Comparison of ENCODE assay signal across 8 mouse cellular contexts in the genomic region with DNA sequence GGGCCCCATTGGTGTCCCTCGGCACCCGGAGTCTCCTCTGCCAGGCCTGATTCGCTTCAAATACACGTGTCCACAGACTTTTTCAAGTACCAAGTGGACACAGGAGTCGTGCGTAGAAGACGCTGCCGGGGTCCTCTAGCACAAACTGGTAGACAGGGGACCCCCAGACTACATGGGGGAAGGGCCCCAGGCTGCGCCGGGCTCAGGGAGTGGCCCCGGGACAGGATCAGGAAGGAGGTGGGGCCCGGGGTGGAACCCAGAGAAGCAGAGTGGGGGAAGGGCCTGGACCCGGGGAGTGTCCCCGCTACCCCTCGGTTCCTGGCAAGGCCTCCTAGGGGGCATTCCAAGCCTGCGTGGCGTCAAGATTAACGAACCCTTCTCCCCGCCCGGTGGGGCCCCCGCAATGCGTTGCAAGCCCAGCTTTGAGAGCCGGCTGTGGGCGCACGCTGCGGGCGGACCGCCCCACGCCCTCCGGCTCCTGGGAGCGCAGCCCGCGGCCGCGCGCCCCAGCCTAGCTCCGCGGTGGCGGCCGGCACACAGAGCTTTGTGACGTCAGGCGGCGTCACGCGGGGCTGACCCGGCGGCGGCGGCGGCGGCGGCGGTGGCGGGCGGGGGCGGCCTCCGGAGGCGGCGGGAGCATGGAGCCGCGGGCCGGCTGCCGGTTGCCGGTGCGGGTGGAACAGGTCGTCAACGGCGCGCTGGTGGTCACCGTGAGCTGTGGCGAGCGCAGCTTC. TPM values are rescaled to one million over a fixed set of nuclear protein-coding genes. Genes with fewer than 3 reads are reported as not detected.
A peak's percentile ranks its signal among the peaks of the same experiment; 100 is the strongest.
DNase-seq lines count a peak whose midpoint lies in the region; ATAC-seq and TF ChIP-seq lines count a peak whose summit lies in the region.

Gene Pwwp2b (plus strand): TSS at position 602 of the 734 bp plus-strand sequence.

- peak within 1 kb of the TSS; percentile 68 for H3K4me3 ChIP-seq in embryonic facial prominence, embryonic 15.5 days (replicated peaks)
- peak within 1 kb of the TSS; percentile 65 for H3K4me3 ChIP-seq in heart, embryonic 13.5 days
- peak within 1 kb of the TSS; percentile 66 for H3K4me3 ChIP-seq in kidney, postnatal 0 days (replicated peaks; ENCODE audit: low read depth, low read length)
- H3K4me3 ChIP-seq in liver, embryonic 13.5 days (replicated peaks), result peak within 1 kb of the TSS; percentile 64

- peak within 1 kb of the TSS; percentile 86 for H3K27ac ChIP-seq in embryonic facial prominence, embryonic 15.5 days (replicated peaks)
- peak within 1 kb of the TSS; percentile 83 for H3K27ac ChIP-seq in heart, embryonic 13.5 days (replicated peaks)
- H3K27ac ChIP-seq in kidney, postnatal 0 days, result peak within 1 kb of the TSS; percentile 84
- peak within 1 kb of the TSS; percentile 64 for H3K27ac ChIP-seq in liver, embryonic 13.5 days

- H3K9me3 ChIP-seq in embryonic facial prominence, embryonic 15.5 days (replicated peaks), result no peaks in the 10 kb centered on the region
- H3K9me3 ChIP-seq in heart, embryonic 13.5 days, result no peaks in the 10 kb centered on the region
- H3K9me3 ChIP-seq in kidney, postnatal 0 days (replicated peaks; ENCODE audit: low read length), result no peaks in the 10 kb centered on the region
- no peaks in the 10 kb centered on the region for H3K9me3 ChIP-seq in liver, embryonic 13.5 days (replicated peaks)

- peaks cover 63% of the 10 kb centered on the region for H3K4me1 ChIP-seq in embryonic facial prominence, embryonic 15.5 days
- peaks cover 73% of the 10 kb centered on the region for H3K4me1 ChIP-seq in heart, embryonic 13.5 days
- peaks cover 38% of the 10 kb centered on the region for H3K4me1 ChIP-seq in kidney, postnatal 0 days (replicated peaks; ENCODE audit: insufficient read depth, low read length)
- H3K4me1 ChIP-seq in liver, embryonic 13.5 days (replicated peaks), result peaks cover 60% of the 10 kb centered on the region

- DNase-seq in 3134 (ENCODE audit: extremely low read depth, insufficient read length, low spot score), result peak; percentile 90
- peak; percentile 93 for DNase-seq in adrenal gland, postnatal 14 days
- peak; percentile 66 for DNase-seq in kidney, postnatal 0 days (ENCODE audit: low spot score)
- DNase-seq in liver, embryonic 13.5 days, result peak; percentile 29
- peak; percentile 71 to 75 for DNase-seq in natural killer cell, adult 2 months (ENCODE audit: low spot score in 2 of 2)
- peak; percentile 72 for DNase-seq in splenic B cell, adult 2 months (ENCODE audit: low read depth, low spot score)

- peak within 1 kb of the TSS; percentile 89 for H3K4me2 ChIP-seq in embryonic facial prominence, embryonic 15.5 days (replicated peaks)
- H3K4me2 ChIP-seq in heart, embryonic 13.5 days, result peak within 1 kb of the TSS; percentile 83
- peak within 1 kb of the TSS; percentile 91 for H3K4me2 ChIP-seq in kidney, postnatal 0 days (ENCODE audit: low read length)
- peak within 1 kb of the TSS; percentile 76 for H3K4me2 ChIP-seq in liver, embryonic 13.5 days

- ATAC-seq in embryonic facial prominence, embryonic 15.5 days (ENCODE audit: insufficient number of reproducible peaks, low FRiP score, low TSS enrichment, low read depth), result peak; percentile 80
- ATAC-seq in heart, embryonic 13.5 days (ENCODE audit: extremely low read depth, insufficient number of reproducible peaks, low FRiP score, low TSS enrichment), result peak; percentile 73
- ATAC-seq in kidney, postnatal 0 days (replicated peaks; ENCODE audit: low FRiP score, low read depth), result peak; percentile 81
- ATAC-seq in liver, embryonic 13.5 days (ENCODE audit: low read depth), result peak; percentile 67

- no peaks in the 10 kb centered on the region for H3K27me3 ChIP-seq in embryonic facial prominence, embryonic 15.5 days
- H3K27me3 ChIP-seq in heart, embryonic 13.5 days (replicated peaks), result no peaks in the 10 kb centered on the region
- no peaks in the 10 kb centered on the region for H3K27me3 ChIP-seq in kidney, postnatal 0 days (ENCODE audit: insufficient read depth, low read length)
- H3K27me3 ChIP-seq in liver, embryonic 13.5 days, result peaks cover 38% of the 10 kb centered on the region
- H3K27me3 ChIP-seq in splenic B cell, adult 2 months (ENCODE audit: control insufficient read depth, insufficient read depth, low read length, poor library complexity, severe bottlenecking), result no peaks in the 10 kb centered on the region

- no peak for TF ChIP-seq CTCF in kidney, postnatal 0 days (IDR thresholded peaks at IDR 0.05; ENCODE audit: low read depth)

- H3K9ac ChIP-seq in embryonic facial prominence, embryonic 15.5 days, result peak within 1 kb of the TSS; percentile 75
- peak within 1 kb of the TSS; percentile 92 for H3K9ac ChIP-seq in heart, embryonic 13.5 days
- peak within 1 kb of the TSS; percentile 70 for H3K9ac ChIP-seq in kidney, postnatal 0 days (ENCODE audit: low read depth, low read length)
- H3K9ac ChIP-seq in liver, embryonic 13.5 days, result peak within 1 kb of the TSS; percentile 67

- no peaks in the 10 kb centered on the region for H3K36me3 ChIP-seq in embryonic facial prominence, embryonic 15.5 days
- no peaks in the 10 kb centered on the region for H3K36me3 ChIP-seq in heart, embryonic 13.5 days
- H3K36me3 ChIP-seq in kidney, postnatal 0 days (ENCODE audit: insufficient read depth, low read length), result no peaks in the 10 kb centered on the region
- H3K36me3 ChIP-seq in liver, embryonic 13.5 days, result no peaks in the 10 kb centered on the region
- no peaks in the 10 kb centered on the region for H3K36me3 ChIP-seq in splenic B cell, adult 2 months (ENCODE audit: control insufficient read depth, insufficient read depth, low read length, poor library complexity, severe bottlenecking)

- under 1% methylated on average over 71 of the region's 72 CpGs for WGBS in embryonic facial prominence, embryonic 15.5 days
- 0% methylated on average over 47 of the region's 72 CpGs for whole genome bisulfite sequencing in heart, embryonic 13.5 days
- WGBS in kidney, postnatal 0 days, result under 1% methylated on average over 69 of the region's 72 CpGs
- under 1% methylated on average over 67 of the region's 72 CpGs for WGBS in liver, embryonic 13.5 days (ENCODE audit: insufficient replicate concordance)

RNA-seq across cellular contexts. Expression of gene Pwwp2b, which starts in this region (rescaled TPM):
- 10.9 and 11.2 TPM in 2 replicates for total RNA-seq in adrenal gland, postnatal 14 days (2021)
- polyA plus RNA-seq in embryonic facial prominence, embryonic 15.5 days (2015; fragmentation: Nextera tagmentation; extraction: Ambion mirVana), result 16.1 and 18.9 TPM in 2 replicates
- polyA plus RNA-seq in heart, embryonic 13.5 days (2015; fragmentation: Nextera tagmentation; extraction: Ambion mirVana), result 7.3 and 8.0 TPM in 2 replicates
- 9.4 and 10.2 TPM in 2 replicates for polyA plus RNA-seq in kidney, postnatal 0 days (2015; fragmentation: Nextera tagmentation; extraction: Ambion mirVana)
- 1.7 and 1.9 TPM in 2 replicates for polyA plus RNA-seq in liver, embryonic 13.5 days (2015; fragmentation: Nextera tagmentation; extraction: Ambion mirVana)

Comparison
In these comparisons a context has a peak if more than half of its experiments do, and no peak if none do; other contexts are left out.
1. Peak in every context shown above with its lines: DNase-seq, ATAC-seq, H3K4me3 ChIP-seq and H3K27ac ChIP-seq.
2. DNase-seq: peak in every context shown above with its lines; median percentile 93 in adrenal gland, postnatal 14 days; 90 in 3134; 73 in natural killer cell, adult 2 months; 72 in splenic B cell, adult 2 months; 66 in kidney, postnatal 0 days; 29 in liver, embryonic 13.5 days.